Mouse (Mus musculus): ENCODE results near the gene Dscaml1.

Gene Dscaml1

DNA sequence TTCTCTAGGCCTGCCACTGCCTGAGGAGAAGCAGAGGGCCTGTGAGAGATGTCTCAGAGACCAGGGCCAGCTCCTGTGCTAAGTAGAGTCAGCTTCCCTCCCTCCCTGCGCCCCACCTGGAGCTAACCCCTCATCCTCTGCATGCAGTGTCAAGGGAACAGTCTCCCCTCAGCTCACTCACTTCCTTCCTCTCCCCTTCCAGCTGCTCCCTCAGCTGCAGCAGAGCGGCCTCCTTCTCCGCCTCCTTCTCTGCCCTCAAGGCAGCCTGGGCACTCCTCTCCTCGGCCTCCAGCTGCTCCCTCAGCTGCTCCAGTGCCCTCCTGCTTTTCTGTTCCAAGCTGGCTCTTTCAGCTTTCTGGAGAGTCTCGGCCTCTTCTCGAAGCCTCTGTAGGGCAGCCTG is 352.8 kb downstream of the Dscaml1 start:
- no peak for DNase-seq (ENCODE audit: low spot score)

DNA sequence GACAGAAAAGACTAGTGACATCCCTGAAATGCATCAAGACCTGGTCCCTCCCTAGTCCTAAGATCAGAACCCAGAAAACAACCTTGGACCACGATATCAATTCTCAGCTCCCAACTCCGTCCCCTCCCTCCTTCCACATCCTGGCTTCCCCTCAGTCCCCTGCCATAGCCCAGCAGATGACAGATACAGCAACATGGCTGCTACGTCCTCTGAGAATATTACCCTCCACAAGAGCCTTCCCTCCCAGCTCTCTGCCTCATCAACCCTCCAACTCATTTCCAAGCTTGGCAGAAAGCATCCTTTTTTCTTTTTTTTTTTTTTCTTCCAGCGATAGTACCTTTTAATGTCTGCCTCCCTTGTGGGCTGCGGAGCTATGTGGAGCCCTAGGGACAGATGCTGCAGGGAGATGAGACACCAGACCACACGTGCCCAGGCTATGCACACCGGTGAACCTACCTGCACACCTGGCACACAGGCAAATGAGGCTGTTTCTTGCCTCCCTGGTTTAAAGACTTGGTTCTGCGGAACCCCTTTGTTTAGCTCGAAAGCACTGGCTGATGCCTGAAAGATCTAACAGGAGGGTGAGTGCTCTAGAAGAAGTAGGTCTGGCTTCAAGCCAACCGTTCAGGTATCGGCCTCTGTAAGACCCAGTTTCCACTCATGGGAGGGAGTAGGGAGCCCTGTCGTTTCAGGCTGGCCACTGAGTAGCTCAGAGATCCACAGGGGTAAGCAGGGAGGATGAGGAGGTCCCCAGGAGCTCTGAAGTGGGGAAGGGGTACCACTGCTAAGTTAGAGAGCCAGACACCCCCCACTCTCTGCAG is 357.0 kb downstream of the Dscaml1 start:
- DNase-seq (ENCODE audit: low spot score) = no peak

DNA sequence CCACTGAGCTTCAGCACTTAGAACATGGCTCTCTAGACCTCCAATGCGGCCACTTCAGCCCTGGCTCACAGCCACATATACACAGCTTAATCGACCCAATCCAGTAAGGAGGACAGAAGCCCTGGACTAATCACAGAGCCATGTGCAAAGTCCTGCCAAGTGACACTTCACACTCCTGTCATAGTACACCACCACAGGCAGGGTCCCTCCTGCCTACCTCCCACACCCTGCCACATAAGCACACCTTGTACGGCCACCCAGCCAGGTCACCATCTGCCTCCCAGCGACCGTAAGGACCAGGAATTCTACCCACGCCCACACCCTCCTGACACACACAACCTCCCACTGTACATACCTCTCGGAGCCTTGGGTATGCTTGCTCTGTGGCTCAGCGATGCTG is 360.6 kb downstream of the Dscaml1 start:
- no peak for DNase-seq (ENCODE audit: low spot score)

DNA sequence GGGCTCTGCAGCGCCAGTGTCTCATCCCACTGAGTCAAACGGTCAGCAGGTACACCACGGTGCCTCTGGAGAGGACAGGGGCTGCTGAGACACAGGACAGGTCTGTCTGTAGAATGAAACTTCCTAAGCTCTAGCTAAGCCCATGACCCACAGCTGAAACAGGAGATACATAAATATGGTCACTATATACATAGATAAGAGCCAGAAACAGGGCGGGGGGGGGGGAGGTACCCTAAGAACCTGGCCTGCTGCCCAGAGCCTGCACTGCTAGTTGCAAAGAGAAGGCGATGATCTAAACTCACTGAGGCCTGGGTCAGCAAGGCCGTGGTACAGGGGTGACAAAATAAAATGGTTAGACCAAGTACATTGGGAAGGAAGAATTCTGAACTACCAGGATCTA is 361.1 kb downstream of the Dscaml1 start:
- DNase-seq (ENCODE audit: low spot score) = no peak

DNA sequence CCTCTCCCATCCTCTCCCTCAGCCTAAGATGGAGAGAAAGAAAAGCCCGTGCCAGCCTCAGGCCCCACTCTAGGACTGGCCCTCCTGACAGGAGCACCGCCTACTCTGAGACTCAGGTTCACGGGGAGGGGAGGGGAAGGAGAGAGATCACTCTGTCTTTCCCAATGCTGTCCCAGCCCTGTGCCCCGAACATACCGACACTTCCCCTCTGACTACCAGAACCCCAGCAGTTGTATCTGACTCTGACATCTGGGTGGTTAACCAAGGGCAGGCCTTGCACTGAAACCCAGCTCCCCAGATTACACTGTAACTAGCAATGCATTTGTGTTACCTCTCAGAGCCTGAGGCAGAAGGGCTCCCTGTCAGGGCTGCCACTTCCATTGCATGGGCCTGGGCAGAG is 362.0 kb downstream of the Dscaml1 start:
- DNase-seq (ENCODE audit: low spot score) = no peak

DNA sequence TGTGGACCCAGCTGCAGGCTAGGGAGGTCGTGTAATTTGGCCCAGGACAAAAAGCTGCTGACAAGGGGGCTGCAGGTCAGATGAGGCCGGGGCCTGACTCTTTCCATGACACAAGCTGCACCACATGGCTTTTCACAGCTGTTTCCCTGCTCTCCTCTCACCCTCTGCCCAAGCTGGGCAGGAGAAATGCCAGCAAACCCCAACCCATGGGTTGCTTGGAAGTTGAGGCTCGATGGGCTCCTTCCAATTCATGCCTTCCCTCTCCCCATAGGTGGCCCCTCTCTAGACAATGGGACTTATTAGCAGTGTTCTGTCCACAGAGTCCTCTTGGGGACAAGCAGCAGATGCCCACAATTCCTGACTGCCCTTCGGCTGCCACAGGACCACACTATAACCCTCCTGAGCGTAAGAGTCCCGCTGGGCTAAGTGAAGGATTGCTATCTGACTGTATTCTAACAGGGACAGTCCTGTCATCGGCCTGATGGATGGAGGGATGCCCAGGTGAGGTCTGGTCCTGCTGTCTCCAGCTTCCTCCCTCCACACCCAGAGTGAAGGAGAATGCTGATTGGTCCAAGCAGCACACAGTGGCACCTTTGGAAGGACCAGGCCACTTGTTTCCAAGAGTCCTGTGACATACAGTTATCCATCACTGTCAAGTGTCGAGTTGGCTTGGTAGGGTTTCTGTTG is 365.2 kb downstream of the Dscaml1 start:
- no peak for DNase-seq (ENCODE audit: low spot score)

DNA sequence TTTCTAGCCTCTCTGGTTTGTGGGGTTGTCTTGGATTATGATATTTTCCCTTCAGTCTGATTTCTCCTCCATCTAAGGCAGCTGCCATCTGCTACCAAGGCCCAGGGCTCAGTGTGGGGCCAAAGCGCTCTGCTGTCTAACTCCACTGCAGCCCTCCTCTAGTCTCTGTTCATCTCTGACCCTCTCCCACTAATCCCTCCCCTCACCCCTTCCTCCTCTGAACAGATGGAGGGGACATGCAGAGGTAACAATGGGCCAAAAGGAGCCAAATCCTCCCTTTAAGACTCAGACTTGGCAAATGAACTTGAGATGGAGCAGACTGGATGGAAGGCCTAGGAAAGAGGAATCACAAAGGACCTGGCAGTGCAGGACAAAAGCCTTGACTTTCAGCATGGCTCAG is 365.8 kb downstream of the Dscaml1 start:
- DNase-seq (ENCODE audit: low spot score) = no peak

DNA sequence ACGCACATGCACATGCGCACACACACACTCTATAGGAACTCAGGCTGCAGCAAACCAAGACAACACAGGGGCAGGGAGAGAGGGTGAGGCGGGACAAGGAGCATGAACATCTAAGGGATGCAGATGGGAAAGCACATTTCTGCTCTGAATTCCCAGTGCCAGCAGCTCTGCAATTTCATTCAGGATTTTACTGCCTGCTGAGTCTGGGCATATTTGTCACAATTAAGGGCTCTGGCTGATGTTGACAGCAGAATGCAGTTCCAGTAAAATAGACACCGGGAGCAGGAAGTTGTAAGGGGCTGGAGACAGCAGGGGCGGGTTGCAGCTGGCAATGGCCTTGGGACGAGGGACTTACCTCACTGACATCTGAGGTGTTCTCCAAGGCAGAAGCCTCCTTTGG is 367.3 kb downstream of the Dscaml1 start:
- no peak for DNase-seq (ENCODE audit: low spot score)

DNA sequence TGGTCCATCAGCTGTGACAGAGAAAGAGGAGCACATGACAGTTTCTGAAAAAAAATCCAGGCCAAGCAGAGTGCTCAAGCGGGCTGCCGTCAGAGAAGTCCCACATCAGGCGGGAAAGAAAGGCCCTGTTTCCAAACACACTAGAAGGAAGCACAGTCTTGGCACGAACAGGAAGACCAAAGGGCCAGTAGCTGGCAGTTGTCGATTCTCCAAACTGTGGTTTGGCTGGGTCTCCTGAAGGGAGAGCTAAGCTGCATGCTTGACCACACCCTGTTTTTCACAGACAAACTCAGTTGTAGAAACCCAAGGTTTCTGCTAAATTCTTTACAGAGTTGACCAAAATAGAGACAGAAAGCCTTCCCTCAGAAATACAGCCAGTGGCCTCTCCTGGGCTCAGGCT is 369.3 kb downstream of the Dscaml1 start:
- no peak for DNase-seq (ENCODE audit: low spot score)

DNA sequence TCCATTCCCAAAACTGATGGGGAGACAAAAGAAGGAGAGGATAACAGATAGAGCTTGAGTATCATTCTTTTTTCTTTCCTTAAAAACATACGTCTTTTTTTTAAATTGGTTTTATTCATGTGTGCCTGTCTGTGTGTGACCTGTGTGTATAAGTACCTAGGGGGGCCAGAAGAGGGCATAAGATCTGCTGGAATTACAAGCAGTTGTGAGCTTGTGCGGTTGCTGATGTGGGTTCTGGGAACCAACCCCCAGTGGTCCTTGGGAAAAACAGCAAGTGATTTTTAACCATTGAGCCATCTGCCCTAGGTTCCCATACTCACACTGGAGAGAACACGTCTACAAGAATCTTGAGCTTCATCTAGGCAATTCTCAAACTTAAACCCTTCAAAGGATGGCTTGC is 370.8 kb downstream of the Dscaml1 start:
- no peak for DNase-seq (ENCODE audit: low spot score)

DNA sequence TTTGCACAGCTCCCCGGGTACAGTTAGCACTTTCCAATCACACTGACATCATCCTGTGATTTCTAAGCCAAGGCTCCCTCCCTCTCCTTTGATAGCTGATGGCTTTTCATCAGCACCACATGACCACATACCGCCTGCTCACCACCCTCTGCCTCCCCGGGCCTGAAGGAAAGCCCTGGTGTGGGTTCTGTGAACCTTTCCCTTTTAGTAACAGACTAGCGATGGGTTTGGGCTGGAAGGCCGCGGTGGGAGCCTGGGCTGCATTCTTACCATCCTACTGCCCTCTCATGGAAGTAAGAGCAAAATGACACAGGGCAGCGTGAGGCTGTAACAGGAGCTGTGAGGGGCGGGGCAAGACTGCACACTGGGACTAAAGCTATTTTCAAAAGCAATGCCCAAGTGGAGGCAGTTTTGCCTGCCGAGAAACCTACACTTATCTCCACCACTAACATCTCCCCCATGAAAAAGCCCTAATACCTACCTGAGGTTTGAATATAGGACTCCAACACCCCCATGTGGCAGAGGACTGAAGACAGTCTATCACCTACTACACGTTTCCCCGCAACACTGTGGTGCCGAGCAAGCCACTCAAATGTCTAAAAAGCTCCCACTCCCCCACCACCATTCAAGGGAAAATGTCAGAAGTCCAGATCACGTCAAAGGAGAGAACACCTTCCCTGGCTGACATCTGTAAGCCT is 372.2 kb downstream of the Dscaml1 start:
- no peak for DNase-seq (ENCODE audit: low spot score)

DNA sequence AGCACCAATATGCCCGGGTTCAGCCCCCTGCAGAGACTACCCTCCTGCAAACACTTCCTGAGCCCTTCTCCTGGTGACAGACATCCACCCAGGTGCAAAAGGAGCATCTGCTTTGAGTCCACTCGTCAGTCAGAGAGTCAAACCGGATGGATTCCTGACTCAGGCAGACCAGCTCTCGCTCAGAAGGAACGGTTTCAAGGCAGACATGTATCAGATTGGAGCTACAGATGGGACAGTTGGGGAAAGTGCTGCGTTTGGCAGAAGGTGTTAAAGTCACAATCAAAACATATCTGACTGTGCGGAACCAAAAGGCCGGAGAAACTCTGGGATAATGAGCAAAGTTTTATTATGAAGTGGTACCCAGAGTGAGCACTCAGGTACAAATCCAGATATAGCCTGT is 373.0 kb downstream of the Dscaml1 start:
- DNase-seq (ENCODE audit: low spot score) = no peak

Measured in urinary bladder, postnatal 14 days (tissue).